Mouse (Mus musculus): ENCODE results near the gene Zfp763. TPM values are rescaled to one million over a fixed set of nuclear protein-coding genes. Genes with fewer than 3 reads are reported as not detected.

Zfp763 gene
- 1 to 10 TPM in 1 of 2 experiments, under 1 TPM in 1; 0.06 to 1.1 TPM for polyA plus RNA-seq (2012; fragmentation: generic; extraction: Trizol)

GRCm38 (mm10) chr17:33032900-33033891, at the start of gene Zfp763:
Gene Zfp763, minus strand, starts transcription at chr17:33033402.

GRCm38 (mm10) chr17:33067958-33068357, 34.8 kb upstream of the Zfp763 start, which contains the start of gene 4921501E09Rik:
Gene 4921501E09Rik, minus strand, starts transcription at chr17:33068058.

DNA sequence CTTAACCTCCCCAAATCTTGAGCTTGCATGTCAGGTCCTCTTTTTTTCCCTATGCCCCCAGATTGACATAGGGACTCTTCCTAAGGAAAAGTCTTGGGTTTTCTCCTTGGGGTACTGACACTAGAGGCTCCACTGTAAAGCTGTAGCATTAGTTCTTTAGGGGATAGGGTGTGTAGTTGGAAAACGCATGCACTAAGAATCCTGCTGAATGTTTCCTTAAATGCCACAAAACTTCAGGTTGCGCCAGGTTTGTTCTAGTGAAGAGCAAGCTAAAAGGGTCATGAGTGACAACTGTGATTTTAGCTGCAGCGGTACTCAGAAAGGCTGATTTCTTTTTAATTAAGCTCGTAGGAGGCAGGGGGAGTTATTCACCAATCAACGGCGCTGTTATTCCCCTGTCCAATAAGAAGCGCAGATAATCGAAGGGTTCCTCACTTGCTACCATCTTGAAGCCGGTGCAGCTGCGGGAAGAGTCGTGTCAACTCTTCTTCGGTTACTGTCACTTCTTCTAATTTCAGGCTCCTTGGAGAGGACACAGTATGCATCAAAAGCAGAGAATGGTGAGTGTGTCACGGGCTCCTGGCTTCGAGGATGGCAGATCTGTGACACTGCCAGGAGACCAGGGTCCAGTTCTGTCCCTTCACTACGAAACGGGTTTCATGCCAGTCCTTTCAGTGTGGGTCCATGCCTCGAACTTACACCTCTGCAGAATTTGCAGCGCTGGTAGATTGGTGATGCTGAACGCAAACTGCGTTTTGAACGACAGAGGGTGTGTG, 40.3 kb downstream of the Zfp763 start, which contains the start of gene Zfp952:
Zfp952 (plus strand) TSS at position 431 of the 776 bp plus-strand sequence.

Other genes with a start within 250 kb of the Zfp763 start
- 1 to 10 TPM in 1 of 2 experiments, under 1 TPM in 1; 0.13 to 2.0 TPM for gene Zfp871, start 245.1 kb downstream of the Zfp763 start, polyA plus RNA-seq (2012; fragmentation: generic; extraction: Trizol)
- gene Zfp811, start 223.5 kb downstream of the Zfp763 start, polyA plus RNA-seq (2012; fragmentation: generic; extraction: Trizol), result under 1 TPM in 1 of 2 experiments, not detected in 1; 0.21 TPM
- gene Zfp799, start 203.1 kb downstream of the Zfp763 start, polyA plus RNA-seq (2012; fragmentation: generic; extraction: Trizol), result 1 to 10 TPM in 1 of 2 experiments, under 1 TPM in 1; 0.15 to 2.8 TPM
- 1 to 10 TPM in 1 of 2 experiments, under 1 TPM in 1; 0.12 to 2.0 TPM for gene Zfp870, start 141.8 kb downstream of the Zfp763 start, polyA plus RNA-seq (2012; fragmentation: generic; extraction: Trizol)
- gene Cyp4f14, start 116.1 kb downstream of the Zfp763 start, polyA plus RNA-seq (2012; fragmentation: generic; extraction: Trizol), result 1 to 10 TPM in 1 of 2 experiments, under 1 TPM in 1; 0.01 to 2.3 TPM
- 10 to 100 TPM in 1 of 2 experiments, 1 to 10 TPM in 1; 4.0 to 27.3 TPM for gene Cyp4f13, start 86.0 kb downstream of the Zfp763 start, polyA plus RNA-seq (2012; fragmentation: generic; extraction: Trizol)
- gene Zfp472, start 67.6 kb downstream of the Zfp763 start, polyA plus RNA-seq (2012; fragmentation: generic; extraction: Trizol), result 1 to 10 TPM in 1 of 2 experiments, under 1 TPM in 1; 0.11 to 1.1 TPM
- gene Zfp952, start 40.3 kb downstream of the Zfp763 start, polyA plus RNA-seq (2012; fragmentation: generic; extraction: Trizol), result 1 to 10 TPM in 1 of 2 experiments, under 1 TPM in 1; 0.13 to 3.9 TPM
- gene 4921501E09Rik, start 34.7 kb upstream of the Zfp763 start, polyA plus RNA-seq (2012; fragmentation: generic; extraction: Trizol), result not detected
- 1 to 10 TPM in 1 of 2 experiments, under 1 TPM in 1; 0.08 to 1.9 TPM for gene Zfp563, start 55.9 kb upstream of the Zfp763 start, polyA plus RNA-seq (2012; fragmentation: generic; extraction: Trizol)
- gene Morc2b, start 106.3 kb upstream of the Zfp763 start, polyA plus RNA-seq (2012; fragmentation: generic; extraction: Trizol), result under 1 TPM in 1 of 2 experiments, not detected in 1; 0.08 TPM
- not detected for gene Olfr55, start 135.0 kb upstream of the Zfp763 start, polyA plus RNA-seq (2012; fragmentation: generic; extraction: Trizol)
- not detected for gene Olfr239, start 157.9 kb upstream of the Zfp763 start, polyA plus RNA-seq (2012; fragmentation: generic; extraction: Trizol)
- under 1 TPM in 1 of 2 experiments, not detected in 1; 0.01 TPM for gene Olfr1564, start 188.3 kb upstream of the Zfp763 start, polyA plus RNA-seq (2012; fragmentation: generic; extraction: Trizol)
- gene Zfp955a, start 221.7 kb upstream of the Zfp763 start, polyA plus RNA-seq (2012; fragmentation: generic; extraction: Trizol), result 1 to 10 TPM in 1 of 2 experiments, under 1 TPM in 1; 0.07 to 2.1 TPM
- gene Olfr63, start 231.3 kb upstream of the Zfp763 start, polyA plus RNA-seq (2012; fragmentation: generic; extraction: Trizol), result not detected

All from C3H10T1/2 (cell line).